Mouse (Mus musculus): ENCODE results near the gene Ldhc. TPM values are rescaled to one million over a fixed set of nuclear protein-coding genes. Genes with fewer than 3 reads are reported as not detected.
A peak's percentile ranks its signal among the peaks of the same experiment; 100 is the strongest.

Ldhc gene
- polyA plus RNA-seq, 1 experiment from 2014 or later: not detected

GRCm38 (mm10) chr7:46919551-46920176, 58.7 kb downstream of the Ldhc start, which contains the start of gene Tsg101:
Gene Tsg101, minus strand, starts transcription at chr7:46919969.
- peak; percentile 92 for ATAC-seq (ENCODE audit: insufficient number of reproducible peaks, insufficient read depth, low FRiP score, low read depth)
- H3K36me3 ChIP-seq (ENCODE audit: control insufficient read depth, insufficient read depth, low read length): peaks cover 10% of the 10 kb centered on the region
- peak within 1 kb of the TSS; percentile 92 to 98 for H3K27ac ChIP-seq (replicated peaks in 1 of 2; ENCODE audit: control insufficient read depth in 1 of 2, insufficient read depth in 1 of 2, low read depth in 2 of 2, low read length in 2 of 2)
- peaks cover 0 to 20% of the 10 kb centered on the region in 2 experiments; a peak in 2 of 4 replicates for H3K4me1 ChIP-seq (ENCODE audit: control insufficient read depth in 2 of 2, insufficient read depth in 2 of 2, low read length in 2 of 2)
- under 1% methylated on average over 66 of the region's 75 CpGs for WGBS
- H3K9ac ChIP-seq (ENCODE audit: low read length): peak within 1 kb of the TSS; percentile 82
- peak within 1 kb of the TSS; percentile 80 for H3K4me2 ChIP-seq (ENCODE audit: low read length)
- no peaks in the 10 kb centered on the region for H3K27me3 ChIP-seq (ENCODE audit: control insufficient read depth, insufficient read depth, low read length)
- no peaks in the 10 kb centered on the region for H3K9me3 ChIP-seq (ENCODE audit: control insufficient read depth, low read length)
- peak within 1 kb of the TSS; percentile 69 to 96 for H3K4me3 ChIP-seq (ENCODE audit: control insufficient read depth in 1 of 2, insufficient read depth in 1 of 2, low read depth in 1 of 2, low read length in 2 of 2)

- Histone ChIP-seq H3K9me3 (ENCODE audit: control insufficient read depth, low read length) (no peaks in the 10 kb centered on the region), H3K9ac (ENCODE audit: low read length) (no peak overlapping the region), H3K27me3 (ENCODE audit: control insufficient read depth, insufficient read depth, low read length) (no peaks in the 10 kb centered on the region), H3K4me3 (ENCODE audit: control insufficient read depth in 1 of 2, insufficient read depth in 1 of 2, low read depth in 1 of 2, low read length in 2 of 2) (no peak overlapping the region), H3K27ac (replicated peaks in 1 of 2; ENCODE audit: control insufficient read depth in 1 of 2, insufficient read depth in 1 of 2, low read depth in 2 of 2, low read length in 2 of 2) (no peak overlapping the region), H3K36me3 (ENCODE audit: control insufficient read depth, insufficient read depth, low read length) (peaks cover 9% of the 10 kb centered on the region), H3K4me2 (ENCODE audit: low read length) (no peak overlapping the region), H3K4me1 (ENCODE audit: control insufficient read depth in 2 of 2, insufficient read depth in 2 of 2, low read length in 2 of 2) (peaks cover 0 to 20% of the 10 kb centered on the region in 2 experiments; a peak in 2 of 4 replicates)
- 72% methylated on average over 4 of the region's 4 CpGs for WGBS
- no peak for ATAC-seq (ENCODE audit: insufficient number of reproducible peaks, insufficient read depth, low FRiP score, low read depth)
These were observed 61.1 kb downstream of the Ldhc start for GRCm38 (mm10) chr7:46922075-46922474.

Other genes with a start within 250 kb of the Ldhc start
- 10.5 and 10.7 TPM in 2 replicates for gene Sergef, start 221.4 kb upstream of the Ldhc start, polyA plus RNA-seq (2014; fragmentation: Nextera tagmentation; extraction: Ambion mirVana)
- gene Tph1, start 188.7 kb upstream of the Ldhc start, polyA plus RNA-seq (2014; fragmentation: Nextera tagmentation; extraction: Ambion mirVana): 0.12 and 0.65 TPM in 2 replicates
- gene Saal1, start 150.5 kb upstream of the Ldhc start, polyA plus RNA-seq (2014; fragmentation: Nextera tagmentation; extraction: Ambion mirVana): 14.2 and 15.3 TPM in 2 replicates
- not detected in 2 replicates for gene Saa3, start 145.5 kb upstream of the Ldhc start, polyA plus RNA-seq (2014; fragmentation: Nextera tagmentation; extraction: Ambion mirVana)
- not detected in 2 replicates for gene Saa4, start 128.6 kb upstream of the Ldhc start, polyA plus RNA-seq (2014; fragmentation: Nextera tagmentation; extraction: Ambion mirVana)
- gene Saa1, start 118.2 kb upstream of the Ldhc start, polyA plus RNA-seq (2014; fragmentation: Nextera tagmentation; extraction: Ambion mirVana): not detected in 2 replicates
- gene Saa2, start 109.4 kb upstream of the Ldhc start, polyA plus RNA-seq (2014; fragmentation: Nextera tagmentation; extraction: Ambion mirVana): not detected in 2 replicates
- 10.0 and 11.3 TPM in 2 replicates for gene Hps5, start 65.1 kb upstream of the Ldhc start, polyA plus RNA-seq (2014; fragmentation: Nextera tagmentation; extraction: Ambion mirVana)
- gene Gtf2h1, start 65.1 kb upstream of the Ldhc start, polyA plus RNA-seq (2014; fragmentation: Nextera tagmentation; extraction: Ambion mirVana): 27.9 and 29.8 TPM in 2 replicates
- 3,024 and 3,145 TPM in 2 replicates for gene Ldha, start 19.7 kb upstream of the Ldhc start, polyA plus RNA-seq (2014; fragmentation: Nextera tagmentation; extraction: Ambion mirVana)
- gene Tsg101, start 58.8 kb downstream of the Ldhc start, polyA plus RNA-seq (2014; fragmentation: Nextera tagmentation; extraction: Ambion mirVana): 179 and 201 TPM in 2 replicates
- gene Uevld, start 97.3 kb downstream of the Ldhc start, polyA plus RNA-seq (2014; fragmentation: Nextera tagmentation; extraction: Ambion mirVana): 9.8 TPM in 2 replicates
- gene Gm9999, start 122.4 kb downstream of the Ldhc start, polyA plus RNA-seq (2014; fragmentation: Nextera tagmentation; extraction: Ambion mirVana): not detected in 2 replicates
- gene Spty2d1, start 147.2 kb downstream of the Ldhc start, polyA plus RNA-seq (2014; fragmentation: Nextera tagmentation; extraction: Ambion mirVana): 13.0 and 14.0 TPM in 2 replicates
- 18.0 and 18.7 TPM in 2 replicates for gene Tmem86a, start 189.4 kb downstream of the Ldhc start, polyA plus RNA-seq (2014; fragmentation: Nextera tagmentation; extraction: Ambion mirVana)